Mouse (Mus musculus): ENCODE data around the gene Irgq. TPM values are rescaled to one million over a fixed set of nuclear protein-coding genes. Genes with fewer than 3 reads are reported as not detected.
"Not testable (repeated sequence)": the region's sequence is repeated elsewhere in the genome, so short reads cannot be mapped to it uniquely, and the experiment has no call there.

Gene Irgq
- 10 to 100 TPM; 17.6 to 23.3 TPM for total RNA-seq (2021)
- long read RNA-seq, experiment 1, partial matches to known transcripts = 0 of 4 reads
- long read RNA-seq, experiment 1, other reads (novel, unspliced or antisense) = 4 of 4 reads
- long read RNA-seq, experiment 2, full-length matches to known transcripts = 3 of 7 reads
- long read RNA-seq, experiment 2, partial matches to known transcripts = 3 of 7 reads
- long read RNA-seq, experiment 2, other reads (novel, unspliced or antisense) = 1 of 7 reads

DNA sequence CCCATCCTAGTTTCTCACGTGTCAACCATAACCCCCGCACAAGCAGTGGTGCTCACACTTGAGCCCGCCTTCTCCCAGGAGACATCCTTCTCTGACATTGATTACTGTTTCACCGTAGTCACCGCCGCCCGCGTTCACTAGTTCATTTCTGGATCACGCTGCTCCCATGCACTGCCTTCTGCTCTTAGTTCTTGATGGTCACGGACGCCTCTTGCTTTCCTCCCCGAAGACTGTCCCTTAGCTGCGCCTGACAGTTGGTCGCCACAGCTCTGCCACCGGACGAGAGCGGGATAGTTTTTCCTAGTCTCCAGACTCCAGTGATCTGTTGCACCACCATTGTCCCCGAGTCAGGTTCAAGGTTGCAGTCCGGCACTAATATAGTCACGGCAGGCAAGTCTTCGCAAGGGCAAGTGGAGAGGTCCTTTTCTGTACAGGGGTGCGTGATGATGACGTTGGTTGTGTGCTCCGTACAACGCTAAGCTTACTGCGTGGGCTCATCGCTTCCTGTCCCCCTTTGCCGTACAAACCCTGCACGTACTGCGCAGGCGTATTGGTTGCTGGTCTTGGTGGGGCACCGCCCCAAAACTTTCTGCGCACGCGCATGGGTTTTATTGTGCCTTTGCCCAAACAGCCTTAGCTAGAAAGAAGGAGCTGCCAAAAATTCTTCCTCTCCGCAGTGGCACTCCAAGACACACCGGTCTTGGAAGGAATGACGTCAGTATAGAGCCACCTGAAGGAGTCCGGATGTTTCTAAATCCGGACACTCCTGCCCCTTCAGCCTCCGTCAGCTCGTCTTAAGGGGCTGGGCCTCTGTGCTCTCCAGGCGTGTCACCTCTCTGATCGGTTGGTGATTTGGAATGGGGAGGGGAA, at the start of gene Irgq:
TSS of gene Irgq (plus strand) at position 628 of the 870 bp plus-strand sequence.
- peak; percentile 99 for DNase-seq

DNA sequence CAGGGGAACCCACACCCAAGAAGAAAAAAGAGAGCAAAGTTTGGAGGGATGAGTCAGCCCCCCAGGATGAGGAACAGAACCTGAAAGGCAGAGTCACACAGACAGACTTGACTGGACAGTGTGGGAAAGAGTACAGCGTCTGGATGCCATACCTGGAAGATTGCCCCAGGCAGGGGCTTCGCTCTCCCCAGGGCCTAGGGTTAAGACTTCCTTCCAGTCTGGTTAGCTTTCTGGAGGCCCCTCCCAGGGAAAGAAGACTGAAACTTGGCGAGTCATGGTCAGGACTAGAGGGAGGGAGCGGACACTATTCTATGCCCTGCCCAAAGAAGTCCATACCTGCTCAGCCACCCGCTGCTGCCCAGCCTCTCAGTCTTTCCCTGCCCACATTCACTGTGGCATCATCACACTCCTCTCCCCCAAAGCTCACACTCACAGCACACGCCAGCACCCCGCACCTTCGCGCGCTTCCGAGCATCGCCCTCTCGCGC, 49.5 kb upstream of the Irgq start:
- DNase-seq = no peak

DNA sequence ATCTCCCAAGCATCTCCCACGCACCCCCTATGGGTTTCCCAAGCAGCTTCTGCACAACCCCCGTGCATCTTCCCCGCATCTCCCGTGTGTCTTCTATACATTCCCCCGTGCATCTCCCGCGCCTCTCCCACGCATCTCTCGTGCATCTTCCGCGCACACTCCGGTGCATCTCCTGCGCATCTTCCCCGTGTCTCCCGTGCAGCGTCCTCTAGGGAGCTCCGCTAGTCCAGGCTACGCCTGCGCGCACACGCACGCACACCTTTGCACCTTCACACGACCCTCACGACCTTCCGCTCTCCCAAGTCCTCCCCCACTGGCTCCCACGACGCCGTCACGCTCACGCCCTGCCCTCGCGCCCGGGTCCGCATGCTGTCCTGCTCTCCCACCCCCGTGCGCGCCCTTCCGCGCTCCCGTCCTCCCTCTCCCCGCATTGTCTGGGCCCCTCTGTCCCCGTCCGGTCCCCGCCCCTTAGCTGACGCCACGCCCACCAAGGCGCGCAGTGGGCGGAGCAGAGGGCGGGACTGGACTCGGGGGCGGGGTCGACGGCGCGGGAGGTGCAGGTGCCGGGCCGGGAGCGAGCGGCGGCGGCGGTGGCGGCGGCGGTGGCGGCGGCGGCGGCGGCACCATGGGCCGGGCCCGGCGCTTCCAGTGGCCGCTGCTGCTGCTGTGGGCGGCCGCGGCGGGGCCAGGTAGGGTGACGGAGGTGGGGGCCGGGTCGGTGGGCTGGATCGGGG, 48.8 kb upstream of the Irgq start, which contains the start of gene Cadm4:
TSS of gene Cadm4 (plus strand) at position 550 of the 734 bp plus-strand sequence.
- peak; percentile 92 for DNase-seq

DNA sequence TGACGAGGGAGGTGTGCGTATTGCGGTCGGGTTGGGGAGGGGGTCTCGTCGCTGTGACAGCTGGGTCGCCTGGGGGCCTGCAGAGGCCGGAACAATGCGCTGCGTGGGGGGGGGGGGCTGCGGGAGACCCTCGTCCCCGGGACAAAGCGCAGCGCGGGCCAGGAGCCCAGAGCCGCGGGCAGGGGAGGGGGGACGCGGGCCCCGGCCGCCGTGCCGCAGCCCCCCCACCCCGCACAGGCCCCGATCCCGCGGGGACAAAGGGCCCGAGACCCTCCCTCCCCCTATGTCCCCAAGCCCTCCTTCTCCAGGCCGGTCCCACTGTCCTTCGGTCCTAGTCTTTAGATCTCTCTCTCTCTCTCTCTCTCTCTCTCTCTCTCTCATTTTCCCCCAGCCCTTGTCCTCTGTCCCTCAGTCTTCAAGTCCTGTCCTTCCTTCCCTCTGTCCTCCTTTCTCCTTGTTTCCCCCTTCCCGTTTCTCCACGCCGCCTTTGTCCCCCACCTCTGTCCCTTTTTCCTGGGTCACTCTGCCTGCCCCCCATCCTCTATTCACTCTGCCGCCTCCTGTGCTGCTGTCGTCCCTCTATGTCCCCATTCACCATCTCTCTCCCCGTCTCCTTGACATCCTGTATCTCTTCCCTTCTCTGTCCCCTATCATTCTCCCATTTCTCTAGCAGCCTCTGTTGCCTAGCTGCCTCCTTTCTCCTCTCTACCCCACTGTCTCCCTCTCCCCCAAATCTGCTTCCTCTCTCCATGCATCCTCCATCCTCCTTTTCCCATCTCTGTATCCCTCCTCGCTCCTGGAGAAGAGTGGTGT, 48.1 kb upstream of the Irgq start:
- DNase-seq = no peak

DNA sequence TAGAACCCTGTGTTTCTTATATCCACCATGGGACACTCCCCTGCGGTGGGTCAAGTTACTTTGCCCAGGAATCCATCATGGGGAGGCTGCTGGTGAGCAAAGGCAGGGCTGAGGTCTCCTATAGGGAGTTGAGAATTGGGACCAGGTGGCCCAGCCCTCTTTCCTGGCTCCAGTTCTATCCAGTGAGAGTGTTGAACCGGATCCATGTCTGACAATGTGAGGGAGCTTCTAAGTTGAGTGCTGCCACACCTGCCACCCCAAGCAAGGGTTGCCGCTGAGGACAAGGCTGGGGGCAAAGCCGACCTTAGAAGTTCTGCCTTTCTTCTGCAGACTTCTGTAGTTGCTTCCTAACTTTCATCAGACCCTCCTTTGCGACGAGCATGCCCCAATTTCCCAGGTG, 47.2 kb upstream of the Irgq start:
- not testable (repeated sequence) for DNase-seq

DNA sequence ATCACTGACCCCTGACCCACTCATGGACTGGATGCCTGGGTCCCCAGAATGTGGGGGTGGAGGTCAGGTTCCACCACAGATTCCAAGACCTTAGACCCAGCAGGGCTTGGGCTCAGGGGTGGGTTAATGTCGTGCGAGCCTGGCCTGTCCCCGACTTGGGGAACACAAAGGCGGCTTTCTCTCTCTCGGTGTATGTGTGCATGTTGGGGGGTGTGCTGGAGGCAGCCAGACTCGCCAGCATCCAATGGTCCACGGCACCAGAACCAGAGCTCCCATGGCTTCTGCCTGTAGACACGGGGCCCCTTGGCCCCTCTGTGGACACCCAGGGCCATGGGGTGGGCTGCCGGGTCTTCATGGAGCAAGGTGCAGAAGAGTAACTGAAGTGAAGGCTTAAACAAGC, 45.0 kb upstream of the Irgq start:
- no peak for DNase-seq

DNA sequence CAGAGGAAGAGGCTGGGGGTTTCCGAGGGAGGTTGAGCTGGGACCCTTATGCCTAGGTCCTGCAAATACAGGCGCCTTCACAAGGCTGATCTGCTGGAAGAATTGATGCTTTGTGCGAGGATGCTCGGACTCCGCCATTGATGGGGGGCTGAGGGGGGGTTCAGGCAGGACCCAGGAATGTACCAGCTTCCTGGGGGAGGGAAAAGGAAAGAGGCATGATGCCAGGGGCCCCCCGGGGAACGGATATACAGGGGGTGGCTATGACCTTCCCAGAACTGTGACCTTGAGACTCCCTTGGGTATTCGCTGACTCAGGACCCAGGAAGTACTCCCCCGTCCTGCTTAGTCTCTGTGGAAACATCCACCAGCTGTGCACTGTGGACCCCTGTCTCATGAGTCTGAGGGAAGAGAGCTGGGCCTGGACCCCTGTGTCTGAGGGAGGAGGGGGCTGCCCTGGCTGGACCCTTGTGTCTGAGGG, 43.8 kb upstream of the Irgq start:
- no peak for DNase-seq

DNA sequence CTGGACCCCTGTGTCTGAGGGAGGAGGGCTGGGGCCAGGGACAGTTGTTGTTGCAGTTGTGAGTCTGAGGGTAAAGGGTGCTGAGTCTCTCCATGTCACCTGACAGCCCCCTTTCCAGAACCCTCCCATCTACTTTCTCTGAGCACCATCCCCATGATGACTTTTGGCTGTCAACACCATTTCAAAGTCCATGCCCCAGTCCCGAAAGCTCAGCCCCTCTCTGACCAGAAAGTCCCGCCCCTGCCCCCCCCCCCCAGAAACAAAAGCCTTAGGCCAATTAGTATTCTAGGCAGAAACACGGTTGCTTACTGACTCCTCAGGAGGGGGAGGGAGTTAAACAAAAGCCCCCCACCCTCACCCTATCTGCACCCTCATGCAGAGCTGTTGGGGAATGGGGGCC, 43.1 kb upstream of the Irgq start:
- no peak for DNase-seq

DNA sequence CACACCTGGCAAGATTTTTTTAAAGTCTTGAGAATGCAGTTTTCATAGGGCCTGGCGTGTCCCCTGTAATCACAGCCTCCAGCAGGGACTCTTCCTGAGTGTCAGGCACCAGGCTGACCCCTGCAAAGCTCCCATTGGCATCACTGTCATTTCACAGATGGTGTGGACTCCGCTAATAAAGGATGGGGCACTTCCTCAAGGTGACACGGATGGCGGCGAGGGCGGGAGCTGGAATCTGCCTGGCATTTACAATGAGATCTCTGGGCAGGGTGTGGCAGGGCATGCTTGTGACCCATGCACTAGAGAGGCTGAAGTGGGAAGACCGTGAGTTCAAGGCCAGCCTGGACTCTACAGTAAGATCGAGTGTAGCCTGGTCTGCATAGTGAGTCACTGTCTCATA, 42.2 kb upstream of the Irgq start:
- no peak for DNase-seq

DNA sequence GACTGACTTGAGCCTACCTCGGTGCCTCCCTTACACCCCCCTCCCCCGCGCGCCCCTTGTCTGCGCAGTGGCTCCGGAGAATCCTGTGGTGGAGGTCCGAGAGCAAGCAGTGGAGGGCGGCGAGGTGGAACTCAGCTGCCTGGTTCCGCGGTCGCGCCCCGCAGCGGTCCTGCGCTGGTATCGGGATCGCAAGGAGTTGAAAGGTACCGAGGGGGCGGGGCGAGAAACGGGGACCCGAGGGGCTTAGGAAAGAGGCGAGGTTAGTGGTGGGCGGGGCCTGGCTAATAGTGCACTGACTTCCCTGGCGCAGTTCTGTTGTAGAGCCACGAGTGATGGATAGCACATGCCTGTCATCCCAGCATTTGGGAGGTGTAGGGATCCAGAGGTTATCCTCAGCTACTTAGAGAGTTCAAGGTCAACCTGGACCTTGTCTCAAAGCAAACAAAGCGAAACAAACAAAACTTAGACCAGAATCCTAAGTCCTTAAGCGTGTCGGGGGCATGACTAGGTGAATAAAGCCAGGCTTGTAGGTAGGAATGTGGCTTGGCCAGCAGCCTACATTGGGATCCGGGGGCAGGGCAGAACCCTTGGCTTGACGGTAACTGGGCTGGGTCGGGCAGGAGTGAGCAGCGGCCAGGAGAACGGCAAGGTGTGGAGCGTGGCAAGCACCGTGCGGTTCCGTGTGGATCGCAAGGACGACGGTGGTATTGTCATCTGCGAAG, 30.5 kb upstream of the Irgq start:
- DNase-seq = no peak

DNA sequence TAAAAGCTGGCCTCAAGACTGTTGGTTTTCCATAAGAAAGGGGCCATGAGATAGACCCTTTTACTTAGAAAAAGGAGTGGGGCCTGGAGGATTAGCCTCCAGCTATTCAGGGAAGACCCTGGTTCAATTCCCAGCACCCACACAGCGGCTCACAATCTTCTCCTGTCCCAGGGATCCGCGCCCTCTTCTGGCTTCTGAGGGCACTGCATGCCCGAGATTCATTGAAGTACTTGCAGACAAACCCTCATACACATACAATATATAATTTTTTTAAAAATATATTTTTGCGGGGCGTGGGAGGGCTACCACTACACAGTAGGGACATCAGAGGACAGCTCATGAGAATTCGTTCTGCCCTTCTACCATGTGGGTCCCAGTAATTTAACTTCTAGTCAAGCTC, 29.6 kb upstream of the Irgq start:
- peak; percentile 48 for DNase-seq

DNA sequence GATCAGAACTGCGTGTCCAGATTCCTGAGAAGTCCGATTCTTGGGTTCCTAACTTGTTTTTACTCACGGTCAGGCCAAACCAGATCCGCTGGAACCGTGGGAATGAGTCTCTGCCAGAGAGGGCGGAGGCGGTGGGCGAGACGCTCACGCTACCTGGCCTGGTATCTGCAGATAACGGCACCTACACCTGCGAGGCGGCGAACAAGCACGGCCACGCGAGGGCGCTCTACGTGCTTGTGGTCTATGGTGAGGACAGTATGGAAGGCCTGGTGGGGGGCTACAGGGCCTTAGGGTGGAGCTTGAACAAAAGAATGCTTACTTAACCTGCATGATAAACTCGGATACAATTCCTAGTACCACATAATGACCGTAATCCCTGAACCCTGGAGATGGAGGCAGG, 29.0 kb upstream of the Irgq start:
- DNase-seq = no peak

DNA sequence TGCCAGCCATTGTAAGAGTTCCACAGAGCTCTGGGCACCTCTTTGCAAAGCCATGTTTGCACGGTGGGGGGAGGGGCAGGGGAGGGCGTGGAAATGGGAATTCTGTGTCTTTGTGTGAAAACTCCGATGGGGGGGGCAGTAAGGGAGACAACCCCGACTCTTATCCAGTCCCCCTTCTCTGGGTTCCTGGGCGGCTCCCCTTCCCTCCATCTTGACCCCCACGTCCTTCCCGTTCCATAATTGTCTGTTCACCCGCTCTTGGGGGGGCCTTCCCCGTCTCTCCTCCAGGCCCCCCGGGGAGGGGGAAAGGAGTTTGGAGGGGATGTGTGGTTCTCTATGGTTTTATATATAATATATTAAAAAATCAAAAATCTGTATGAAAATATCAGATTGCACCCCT, 26.5 kb upstream of the Irgq start:
- DNase-seq = no peak

DNA sequence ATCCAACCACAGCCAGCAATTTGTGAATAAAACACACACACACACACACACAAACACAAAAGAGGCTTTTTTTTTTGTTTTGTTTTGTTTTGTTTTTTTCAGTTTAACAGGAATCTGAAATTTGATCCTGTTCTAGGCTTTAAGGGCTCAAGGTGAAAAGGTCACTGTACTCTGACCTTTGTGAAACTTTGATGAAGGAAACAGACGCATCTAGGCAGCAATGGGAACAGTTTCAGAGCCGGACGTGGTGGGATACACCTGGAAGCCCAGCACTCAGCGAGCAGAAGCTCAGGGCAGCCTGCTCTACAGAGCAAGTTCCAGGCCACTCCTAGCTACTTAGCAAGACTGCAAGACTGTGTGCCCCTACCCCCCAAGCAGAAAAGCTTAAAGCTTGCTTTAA, 25.6 kb upstream of the Irgq start:
- DNase-seq = no peak

DNA sequence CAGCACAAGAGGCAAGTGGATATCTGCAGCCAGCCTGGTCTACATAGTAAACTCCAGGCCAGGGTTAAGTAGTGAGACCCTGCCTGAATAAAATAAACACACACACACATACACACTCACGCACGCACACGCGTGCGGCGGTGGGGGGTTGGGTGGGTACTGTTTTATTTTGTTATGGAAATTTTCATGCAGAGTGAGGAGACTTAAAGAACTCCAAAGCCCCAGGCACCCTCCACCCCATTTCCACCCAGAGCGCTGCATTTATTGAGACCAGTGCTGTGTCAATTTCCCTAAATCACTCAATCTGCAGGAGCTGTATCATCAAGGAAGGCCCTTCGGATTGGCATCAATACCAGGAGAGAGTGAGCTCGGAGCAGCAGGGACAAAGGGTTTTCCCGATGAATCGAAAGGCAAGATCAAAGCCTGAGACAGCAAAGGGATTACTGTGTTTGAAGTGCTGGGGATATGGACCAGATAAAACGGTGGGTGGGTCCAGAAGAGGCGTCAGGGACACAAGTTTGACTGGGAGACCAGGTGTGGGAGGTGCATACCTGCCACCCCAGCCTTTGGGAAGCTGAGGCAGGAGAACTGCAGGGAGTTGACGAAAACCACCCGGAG, 24.9 kb upstream of the Irgq start:
- DNase-seq = no peak

DNA sequence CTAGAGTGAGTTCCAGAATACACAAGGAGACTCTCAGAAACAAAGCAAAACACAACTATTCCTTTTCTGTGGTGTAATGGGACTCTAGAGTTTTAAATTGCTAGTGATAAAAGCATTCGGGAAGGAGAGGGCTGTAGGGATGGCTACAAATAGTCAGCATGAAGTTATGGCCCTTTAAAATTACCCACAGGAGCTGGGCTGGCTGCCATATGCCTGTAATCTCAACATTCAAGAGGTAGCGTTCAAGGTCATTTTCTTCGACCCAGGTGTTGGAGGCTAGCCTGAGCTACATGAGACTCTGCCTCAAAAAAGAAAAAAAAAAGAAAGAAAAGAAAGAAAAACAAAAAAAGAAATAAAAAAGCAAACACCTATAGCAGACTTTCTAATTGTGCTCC, 24.4 kb upstream of the Irgq start:
- peak; percentile 35 for DNase-seq

DNA sequence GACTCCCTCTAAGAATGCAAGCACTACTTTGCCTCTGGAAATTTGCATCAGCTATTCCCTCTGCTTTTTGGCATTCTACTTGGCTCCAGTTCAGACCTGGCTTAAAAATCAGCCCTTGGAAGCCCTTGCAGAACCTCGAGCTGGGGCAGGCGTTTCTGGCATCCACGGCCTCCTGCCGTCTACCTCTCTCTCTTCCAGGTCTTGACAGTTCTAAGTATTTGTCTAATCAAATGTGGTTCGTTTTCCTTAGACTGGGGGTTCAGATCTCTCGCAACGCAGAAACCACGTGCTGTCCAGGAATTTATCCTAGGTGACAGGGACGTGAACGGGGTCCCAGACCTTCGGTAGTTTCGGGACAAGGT, 24.0 kb upstream of the Irgq start:
- DNase-seq = peak; percentile 73

DNA sequence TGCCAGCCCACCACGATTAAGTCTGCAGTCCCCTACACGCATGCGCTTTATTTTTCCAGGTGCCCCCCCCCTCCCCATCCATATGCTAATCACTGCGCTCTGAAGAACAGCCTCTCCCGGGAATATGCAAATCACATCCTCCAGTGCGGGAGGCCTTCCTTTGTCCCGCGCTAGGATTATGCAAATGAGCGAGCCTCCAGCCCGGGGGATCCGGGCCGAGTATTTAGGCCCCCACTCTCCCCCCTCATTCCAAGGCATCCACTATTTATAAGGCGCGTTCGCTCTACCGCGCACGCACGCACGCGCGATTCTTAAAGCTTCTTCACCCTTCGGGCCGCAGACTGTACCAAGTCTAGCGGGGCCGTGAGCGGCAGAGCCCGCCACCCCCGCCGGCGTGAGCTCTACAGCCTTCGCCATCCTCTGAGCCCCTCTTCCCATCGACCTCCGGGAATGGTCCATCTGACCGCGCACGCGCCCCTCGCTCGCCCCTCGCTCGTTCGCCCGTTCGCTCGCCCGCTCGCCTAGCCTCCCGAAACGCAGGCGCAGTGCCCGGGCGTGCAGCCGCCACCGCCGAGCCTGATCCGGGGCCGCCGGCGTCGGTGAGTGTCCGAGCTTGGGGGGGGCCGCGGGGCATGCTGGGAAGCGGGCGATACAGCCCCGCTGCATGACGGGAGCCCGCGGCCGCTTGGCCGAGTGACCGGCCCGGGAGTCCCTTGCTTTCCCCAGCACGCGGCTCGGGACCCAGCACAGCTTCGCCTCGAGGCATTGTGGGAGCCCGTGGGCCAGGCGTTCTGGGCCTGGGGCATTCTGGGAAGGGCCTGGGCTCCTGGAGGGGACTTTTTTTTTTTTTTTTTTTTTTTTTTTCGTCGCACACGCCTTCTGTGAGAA, 23.4 kb upstream of the Irgq start, which contains the start of gene Zfp428:
TSS of gene Zfp428 (plus strand) at position 169 of the 888 bp plus-strand sequence.
- DNase-seq = peak; percentile 93

DNA sequence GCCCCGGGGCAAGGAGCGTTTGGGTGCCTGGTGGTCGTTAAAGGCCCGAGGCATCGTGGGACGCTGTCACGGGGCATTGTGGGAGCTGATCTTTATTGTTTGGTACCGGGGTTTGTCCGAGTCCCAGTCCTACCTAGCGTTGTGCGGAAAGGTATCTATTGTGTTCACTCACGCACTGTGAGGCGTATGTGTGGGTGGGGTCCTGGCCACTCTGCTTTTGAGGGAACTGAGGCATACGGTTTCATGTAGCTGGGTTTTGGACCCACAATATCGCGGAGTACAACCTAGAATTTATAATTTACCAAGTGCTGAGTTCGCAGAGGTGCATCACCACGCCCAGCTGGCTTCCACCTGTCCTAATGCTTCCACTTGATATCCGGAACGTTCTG, 22.8 kb upstream of the Irgq start:
- no peak for DNase-seq

DNA sequence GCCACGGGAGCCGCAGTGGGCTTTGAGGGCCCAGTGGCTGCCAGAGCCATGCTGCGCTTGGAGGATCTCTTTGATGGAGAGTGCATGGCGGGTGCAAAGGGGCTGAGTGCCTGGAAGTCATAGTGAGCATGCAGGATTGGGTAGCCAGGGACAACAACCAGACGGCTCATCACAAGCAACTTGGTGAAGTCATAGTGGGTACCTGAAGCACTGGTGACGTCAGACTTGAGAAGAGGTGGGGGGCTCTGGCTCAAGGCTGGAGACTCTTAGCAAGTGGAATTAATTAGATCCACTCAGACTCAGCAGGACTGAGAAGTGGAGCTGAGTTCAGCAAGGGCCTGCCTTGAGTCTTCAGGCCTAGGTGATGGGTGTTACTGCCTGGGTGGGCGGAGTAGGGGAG, 18.1 kb upstream of the Irgq start, which contains the start of gene AC161166.1:
TSS of gene AC161166.1 (minus strand) at position 101 of the 400 bp plus-strand sequence.
- DNase-seq = no peak
